Mouse (Mus musculus) Muller cell, postnatal 12 days (primary cell): ENCODE measurements at regions not wholly inside any gene's neighbourhood (a gene's known extent, or its start where the extent isn't known, plus 50 kb on each side); places are given as distances from the start of the nearest gene placed in this dataset.
A peak's percentile ranks its signal among the peaks of the same experiment; 100 is the strongest.

Experiments
- DNase-seq: peaks from one replicate; pipeline ENCODE4 v3.0.0-alpha.2; 2015; ENCODE audit errors: inconsistent ontology term

DNA sequence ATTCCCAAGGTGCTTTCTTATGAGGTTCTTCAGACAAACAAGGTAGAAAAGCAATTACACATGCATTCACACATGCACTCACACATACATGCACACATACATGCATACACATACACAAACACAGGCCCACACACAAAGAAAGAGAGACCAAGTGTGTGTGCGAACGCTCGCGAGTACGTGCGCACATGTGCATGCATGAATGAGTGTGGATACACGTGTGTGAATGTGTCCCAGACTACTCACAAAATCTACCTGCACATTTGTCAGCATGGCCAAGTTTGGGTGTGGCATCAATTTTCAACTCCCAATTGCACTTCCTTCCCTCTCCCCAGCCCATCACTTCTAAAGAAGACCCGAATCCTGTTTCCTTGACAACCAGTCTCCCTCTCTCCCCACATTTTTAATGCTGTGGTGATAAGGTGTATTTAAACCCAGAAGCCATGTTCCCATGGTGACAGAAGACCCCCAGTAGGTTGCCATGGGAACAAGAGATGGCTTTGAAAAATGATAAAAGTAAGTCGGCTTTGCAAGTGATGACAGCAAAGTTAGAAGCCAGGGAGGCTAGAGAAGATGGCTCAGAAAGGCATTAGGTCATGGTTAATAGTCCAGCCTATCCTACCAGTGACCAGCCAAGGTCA, 206.3 kb downstream of the Rpl10-ps3 start:
- no peak for DNase-seq

DNA sequence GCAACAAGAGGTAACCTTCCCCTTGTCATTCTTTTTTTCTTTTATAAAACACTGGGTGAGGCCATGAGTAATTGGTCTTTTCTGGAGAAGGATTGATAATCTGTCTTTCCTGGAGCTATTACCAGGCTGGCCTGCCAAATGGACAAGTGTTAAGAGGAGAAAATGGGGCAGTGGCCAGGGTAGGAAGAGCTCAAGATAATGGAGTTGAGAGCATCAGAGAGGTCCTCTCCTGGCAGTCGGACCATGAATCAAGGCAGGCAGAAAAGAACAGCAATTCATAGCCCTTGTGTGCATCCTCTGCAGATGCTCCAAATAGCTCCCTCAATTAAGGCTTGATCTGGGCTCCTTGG, 208.2 kb downstream of the Rpl10-ps3 start:
- no peak for DNase-seq

- no peak for DNase-seq
Measured at GRCm38 (mm10) chr9:50135939-50136635, 208.7 kb downstream of the Rpl10-ps3 start.

- DNase-seq, result no peak
Measured at GRCm38 (mm10) chr9:50124241-50124640, 220.5 kb downstream of the Rpl10-ps3 start.

DNA sequence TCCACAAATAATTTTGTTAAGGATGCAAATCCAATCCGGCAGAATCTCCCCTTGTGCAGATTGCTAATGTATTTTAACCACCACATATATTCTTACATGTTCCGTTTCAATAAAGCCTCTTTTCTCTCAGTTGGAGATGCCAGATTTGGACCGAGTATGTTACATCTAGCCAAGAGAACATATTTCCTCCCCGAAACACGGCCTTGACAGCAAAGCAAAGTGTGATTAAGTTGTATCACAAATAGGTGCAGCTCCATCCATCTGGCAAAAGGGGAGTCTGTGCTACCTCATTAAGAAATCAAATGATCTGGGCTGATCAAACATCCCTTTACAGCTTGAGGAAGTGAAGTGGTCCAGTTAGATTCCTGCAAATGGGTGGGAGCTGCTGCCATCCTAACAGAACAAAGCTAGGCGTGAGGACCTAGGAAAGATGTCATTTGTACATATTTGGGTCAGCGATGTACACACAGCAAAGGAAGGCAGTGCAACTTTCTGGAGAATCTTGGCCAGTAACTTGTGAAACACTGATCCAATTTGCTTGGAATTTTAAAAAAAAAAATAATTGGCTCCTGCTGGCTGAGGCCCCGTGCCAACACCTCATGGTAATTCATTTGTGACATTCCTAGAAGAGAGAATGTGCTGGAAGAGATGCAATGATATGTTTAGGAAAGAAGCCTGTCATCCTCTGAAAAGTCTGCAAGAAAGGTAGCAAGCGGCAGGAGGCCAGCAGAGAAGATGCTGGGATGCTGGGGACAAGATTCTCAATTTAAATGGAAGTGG, 223.8 kb downstream of the Rpl10-ps3 start:
- DNase-seq, result peak; percentile 84

- no peak for DNase-seq
Measured at GRCm38 (mm10) chr9:50119412-50119811, 225.4 kb downstream of the Rpl10-ps3 start.

- no peak for DNase-seq
Measured at GRCm38 (mm10) chr9:50118578-50118977, 226.2 kb downstream of the Rpl10-ps3 start.

GRCm38 (mm10) chr9:50106551-50106950, 238.2 kb downstream of the Rpl10-ps3 start:
- no peak for DNase-seq

DNA sequence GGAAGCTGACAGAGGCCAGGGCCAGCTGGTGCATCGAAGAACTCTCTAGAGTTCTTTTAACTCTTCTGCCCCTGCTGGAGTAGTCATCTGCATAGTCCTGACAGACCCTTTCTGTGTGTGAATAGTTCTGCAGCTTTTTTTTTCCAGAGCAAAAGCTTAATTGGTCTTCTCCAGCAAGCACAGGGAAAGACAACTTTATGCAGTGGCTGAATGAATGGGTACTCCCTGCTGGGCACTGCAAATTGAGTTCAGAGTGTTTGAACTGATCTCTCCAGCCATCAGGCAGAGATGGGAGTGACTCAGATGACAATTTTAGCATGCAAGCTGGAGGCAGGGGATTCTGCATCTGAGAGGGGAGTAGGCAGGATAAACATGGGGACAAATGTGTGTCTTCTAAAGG, 242.0 kb downstream of the Rpl10-ps3 start:
- peak; percentile 62 for DNase-seq

GRCm38 (mm10) chr9:50101061-50101460, 243.7 kb downstream of the Rpl10-ps3 start:
- DNase-seq, result no peak

- no peak for DNase-seq
Measured at GRCm38 (mm10) chr9:50090968-50091367, 253.8 kb downstream of the Rpl10-ps3 start.

- DNase-seq, result no peak
Measured at GRCm38 (mm10) chr9:50089916-50090315, 254.9 kb downstream of the Rpl10-ps3 start.

- no peak for DNase-seq
Measured at GRCm38 (mm10) chr9:50080205-50080604, 264.6 kb downstream of the Rpl10-ps3 start.

GRCm38 (mm10) chr9:50068576-50068975, 269.9 kb upstream of the Ncam1 start:
- no peak for DNase-seq

DNA sequence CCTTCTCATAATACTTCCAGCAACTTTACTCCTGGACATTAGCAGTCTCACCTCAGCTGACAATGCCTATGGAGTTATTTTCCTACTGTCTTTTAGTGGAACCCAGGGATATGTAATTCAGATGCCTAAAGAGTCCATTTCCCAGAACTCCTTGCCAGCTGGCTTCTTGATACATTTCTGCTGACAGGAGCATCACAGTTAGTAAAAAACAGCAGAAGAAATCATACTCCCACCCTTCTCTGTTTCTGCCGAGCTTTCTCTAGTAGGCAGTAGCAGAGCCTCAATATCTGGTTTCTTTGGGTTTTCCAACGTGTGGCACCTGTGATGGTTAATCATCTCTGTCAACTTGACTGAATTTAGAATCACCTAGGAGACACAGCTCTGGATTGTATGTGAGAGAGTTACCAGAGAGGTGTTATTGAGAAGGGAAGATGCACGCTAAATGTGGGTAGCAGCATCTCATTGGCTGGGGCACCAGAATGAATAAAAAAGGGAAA, 269.1 kb upstream of the Ncam1 start:
- DNase-seq, result no peak

GRCm38 (mm10) chr9:50064505-50065229, 265.9 kb upstream of the Ncam1 start:
- peak; percentile 11 for DNase-seq

DNA sequence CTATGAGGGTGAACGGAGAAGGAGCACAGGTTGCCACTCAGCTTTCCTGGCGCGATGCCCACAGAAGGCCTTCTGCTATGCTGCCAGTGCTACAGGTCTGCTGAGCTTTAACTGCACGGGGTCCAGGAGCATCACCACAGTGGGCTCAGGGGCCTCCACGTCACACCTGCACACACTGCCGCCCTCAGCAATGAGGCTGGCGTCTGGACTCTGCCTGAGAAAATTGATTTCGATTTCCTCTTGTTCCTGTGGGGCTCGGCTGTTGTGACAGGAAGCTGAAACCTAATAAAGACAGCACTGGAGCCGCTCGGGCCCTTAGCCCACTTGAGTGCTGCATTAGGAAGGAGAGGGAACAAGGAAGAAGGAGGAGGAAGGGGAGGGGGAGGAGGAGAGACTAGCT, 239.5 kb upstream of the Ncam1 start:
- no peak for DNase-seq

DNA sequence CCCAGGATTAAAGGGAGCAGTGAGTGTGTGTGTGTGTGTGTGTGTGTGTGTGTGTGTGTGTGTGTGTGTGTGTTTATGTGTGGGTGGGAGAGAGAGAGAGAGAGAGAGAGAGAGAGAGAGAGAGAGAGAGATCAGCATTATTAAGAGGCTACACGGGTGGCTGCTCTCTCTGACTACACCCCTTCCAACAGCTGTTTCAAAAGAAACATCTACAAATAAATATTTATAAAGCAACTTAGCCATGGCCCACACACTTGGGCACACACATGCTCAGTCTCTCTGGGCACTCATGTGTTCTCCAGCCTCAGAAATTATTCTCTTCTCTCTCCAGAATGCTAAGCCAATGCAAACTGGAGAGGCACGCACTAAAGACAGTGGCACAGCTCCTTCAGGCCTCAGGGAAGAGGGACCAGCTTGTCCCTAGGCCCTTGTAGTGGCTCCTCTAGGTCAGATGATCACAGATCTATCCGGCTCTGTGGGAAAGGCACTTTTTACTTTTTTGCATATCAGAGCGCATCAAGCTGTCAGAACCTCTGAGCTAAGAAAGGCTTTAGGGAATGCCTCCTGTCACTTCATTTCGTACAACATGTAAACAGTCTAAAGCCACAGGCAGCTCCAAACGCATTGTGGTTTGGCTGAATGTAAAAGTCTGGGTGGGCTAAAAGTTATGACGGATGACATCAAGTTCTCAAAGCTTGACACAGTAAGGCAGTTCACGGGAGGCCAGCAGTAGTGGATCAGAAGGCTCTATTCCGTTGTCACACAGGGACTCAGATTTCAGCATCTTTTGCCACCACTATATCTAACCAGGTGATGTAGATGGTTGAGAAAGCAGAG, 233.8 kb upstream of the Ncam1 start:
- DNase-seq, result no peak

DNA sequence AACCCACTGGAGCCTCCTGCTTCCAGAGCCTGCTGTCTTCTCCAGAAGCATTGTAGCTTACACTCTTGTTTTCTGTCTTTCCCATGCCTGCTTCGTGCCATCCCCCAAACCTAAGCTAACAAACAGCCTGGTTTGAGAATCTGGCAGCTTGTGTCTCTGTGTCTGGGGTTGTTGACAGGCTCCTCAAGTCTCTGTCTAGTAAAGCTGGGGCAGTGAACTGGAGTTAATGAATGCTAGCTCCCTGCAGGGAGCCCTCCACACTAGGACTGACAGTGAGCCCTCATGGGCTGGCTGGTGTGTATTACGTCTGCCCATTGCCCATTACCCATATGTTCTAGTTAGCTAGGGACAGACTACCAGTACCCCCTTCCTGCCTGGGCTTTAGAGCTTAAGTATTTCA, 232.6 kb upstream of the Ncam1 start:
- DNase-seq, result no peak

GRCm38 (mm10) chr9:50029030-50029429, 230.3 kb upstream of the Ncam1 start:
- peak; percentile 27 for DNase-seq

- no peak for DNase-seq
Measured at GRCm38 (mm10) chr9:50028573-50028972, 229.8 kb upstream of the Ncam1 start.
